Mouse (Mus musculus): ENCODE measurements around the gene Zcchc24.

DNA sequence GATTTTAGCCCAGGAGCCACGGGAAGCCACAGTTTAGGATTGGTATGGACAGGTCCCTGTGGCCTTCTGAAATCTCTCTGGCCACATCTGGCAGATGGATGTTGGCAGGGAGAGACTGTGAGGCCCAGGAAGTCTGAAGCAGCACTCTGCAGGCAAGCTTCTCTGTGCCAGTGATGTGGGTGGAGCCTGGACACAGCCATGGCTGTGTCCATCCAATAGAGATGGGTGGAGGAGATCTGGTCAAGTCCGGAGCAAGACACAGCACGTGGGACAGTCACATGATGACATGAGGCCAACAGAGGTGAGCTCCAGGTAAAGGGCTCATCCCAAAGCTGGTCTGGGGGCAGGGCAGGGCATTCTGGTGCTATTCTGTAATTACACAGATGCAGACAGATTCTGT lies 27.6 kb downstream of the Zcchc24 start:
- TF ChIP-seq FOSL1 (IDR thresholded peaks at IDR 0.05; ENCODE audit: insufficient read depth, low read length, poor library complexity, severe bottlenecking), result no peak
- no peak for TF ChIP-seq CTCF (IDR thresholded peaks at IDR 0.05; ENCODE audit: control insufficient read depth, insufficient read depth, insufficient read length)
- no peak for TF ChIP-seq USF1 (IDR thresholded peaks at IDR 0.05; ENCODE audit: low read depth)

Measured in C2C12 (cell line).